Mouse (Mus musculus) stomach, embryonic 15.5 days (tissue): ENCODE measurements around the gene Selenoo. TPM values are rescaled to one million over a fixed set of nuclear protein-coding genes. Genes with fewer than 3 reads are reported as not detected.

Source experiments
- ATAC-seq: fragments of 200-750 bp; cut with Nextera tagmentation; 2 replicates; pipeline ENCODE4 v1.8.0; 2017; ENCODE audit warnings: low read depth, moderate number of reproducible peaks, moderate TSS enrichment; ENCODE audit not compliant: insufficient read depth, low FRiP score
- H3K27ac ChIP-seq: fragments of 300-500 bp; sonication (generic); 2 replicates; pipeline ENCODE4 v1.5.1; 2015; ENCODE audit warnings: mild to moderate bottlenecking, inconsistent platforms
- H3K27me3 ChIP-seq: fragments of 300-500 bp; sonication (generic); replicated peaks from 2 replicates; pipeline ENCODE4 v1.6.1; 2015; ENCODE audit warnings: inconsistent platforms
- H3K36me3 ChIP-seq: fragments of 300-500 bp; sonication (generic); 2 replicates; pipeline ENCODE4 v1.6.1; 2015; ENCODE audit warnings: inconsistent platforms
- H3K4me1 ChIP-seq: fragments of 300-500 bp; sonication (generic); 2 replicates; pipeline ENCODE4 v1.6.1; 2015; ENCODE audit warnings: inconsistent platforms
- H3K4me2 ChIP-seq: fragments of 300-500 bp; sonication (generic); 2 replicates; pipeline ENCODE4 v1.6.1; 2015; ENCODE audit warnings: mild to moderate bottlenecking, inconsistent platforms
- H3K4me3 ChIP-seq: fragments of 300-500 bp; sonication (generic); replicated peaks from 2 replicates; pipeline ENCODE4 v1.5.1; 2015; ENCODE audit warnings: inconsistent platforms
- H3K9ac ChIP-seq: fragments of 300-500 bp; sonication (generic); 2 replicates; pipeline ENCODE4 v1.6.1; 2015; ENCODE audit warnings: inconsistent platforms
- H3K9me3 ChIP-seq: fragments of 300-500 bp; sonication (generic); 2 replicates; pipeline ENCODE4 v1.6.1; 2016; ENCODE audit warnings: inconsistent platforms
- WGBS: fragments of 180-500 bp; shearing (Covaris S2); methylation state at CpG from one replicate; pipeline ENCODE4 v1.1.7; 2015; 5-methylcytosine and 5-hydroxymethylcytosine counted together
- polyA plus RNA-seq: library from polyadenylated mRNA; unstranded; fragments of >200 nt; fragmentation: Nextera tagmentation; extraction: Ambion mirVana; gene quantifications from 2 replicates; pipeline ENCODE4 v1.2.1, GENCODE M21; 2015

Selenoo gene
- polyA plus RNA-seq: 17.9 and 19.7 TPM in 2 replicates

GRCm38 (mm10) chr15:89088607-89089247 lies at the start of gene Selenoo:
Gene Selenoo (plus strand): TSS chr15:89089084.
- Histone ChIP-seq H3K36me3 (peaks cover 39% of the 10 kb centered on the region), H3K27me3 (no peaks in the 10 kb centered on the region), H3K9ac (peak within 1 kb of the TSS; percentile 93), H3K27ac (peak within 1 kb of the TSS; percentile 82), H3K4me1 (peaks cover 15% of the 10 kb centered on the region), H3K4me3 (peak within 1 kb of the TSS; percentile 90), H3K9me3 (no peaks in the 10 kb centered on the region), H3K4me2 (peak within 1 kb of the TSS; percentile 98)
- whole genome bisulfite sequencing: under 1% methylated on average over 38 of the region's 38 CpGs
- peak; percentile 96 for ATAC-seq

GRCm38 (mm10) chr15:89044381-89044780 lies 44.5 kb upstream of the Selenoo start:
- H3K4me1 ChIP-seq: no peaks in the 10 kb centered on the region
- H3K36me3 ChIP-seq: no peaks in the 10 kb centered on the region
- H3K9me3 ChIP-seq: no peaks in the 10 kb centered on the region
- H3K27ac ChIP-seq: no peak overlapping the region
- H3K9ac ChIP-seq: no peak overlapping the region
- no peaks in the 10 kb centered on the region for H3K27me3 ChIP-seq
- H3K4me2 ChIP-seq: no peak overlapping the region
- no peak overlapping the region for H3K4me3 ChIP-seq
- no peak for ATAC-seq
- WGBS: 68% methylated on average over 5 of the region's 5 CpGs

- Histone ChIP-seq H3K27ac (no peak overlapping the region), H3K27me3 (no peaks in the 10 kb centered on the region), H3K4me2 (no peak overlapping the region), H3K9ac (no peak overlapping the region), H3K4me3 (no peak overlapping the region), H3K4me1 (no peaks in the 10 kb centered on the region), H3K36me3 (no peaks in the 10 kb centered on the region), H3K9me3 (no peaks in the 10 kb centered on the region)
- no peak for ATAC-seq
- WGBS: 72% methylated on average over 4 of the region's 4 CpGs
Observed at GRCm38 (mm10) chr15:89046356-89046755, 42.5 kb upstream of the Selenoo start.

DNA sequence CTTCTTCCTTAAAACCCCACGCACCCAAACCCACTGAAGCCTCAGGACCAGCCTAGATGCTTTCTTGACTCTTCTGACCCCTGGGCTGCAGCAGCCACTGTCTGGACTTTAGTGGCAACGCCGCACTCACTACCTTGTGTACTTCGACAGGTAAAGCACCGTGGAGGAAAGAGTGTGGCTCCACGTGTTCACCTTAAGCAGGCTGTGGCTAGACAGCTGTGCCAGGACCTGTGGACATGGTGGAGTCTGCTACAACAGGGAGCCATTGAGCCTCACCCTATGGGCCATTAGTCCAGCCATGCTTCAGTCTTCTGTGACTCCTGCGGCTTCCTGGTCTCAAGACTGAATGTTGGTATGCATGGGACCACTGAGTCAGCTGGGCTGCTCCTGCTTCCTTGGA lies 34.2 kb upstream of the Selenoo start:
- Histone ChIP-seq H3K36me3 (no peaks in the 10 kb centered on the region), H3K9me3 (no peaks in the 10 kb centered on the region)
- WGBS: 89% methylated on average over 7 of the region's 7 CpGs

DNA sequence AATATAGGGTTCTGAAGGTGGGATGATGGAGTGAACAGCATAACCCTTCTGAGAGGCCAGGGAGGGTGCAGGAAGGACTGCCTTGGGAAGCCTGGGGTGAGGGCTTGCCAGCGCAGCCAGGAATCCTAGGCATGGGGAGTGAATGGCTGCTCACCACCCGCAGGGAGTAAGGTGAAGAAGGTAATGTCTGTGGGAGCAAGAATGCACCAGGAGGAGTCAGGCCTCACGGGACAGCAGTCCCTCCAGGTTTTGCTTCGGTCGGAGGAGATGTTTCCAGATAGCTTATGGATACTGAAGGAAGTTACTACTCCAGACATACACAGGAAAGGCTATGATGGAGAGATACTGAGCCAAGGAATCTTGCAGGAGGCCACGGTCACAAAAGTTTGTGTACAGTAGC lies 30.1 kb upstream of the Selenoo start:
- Histone ChIP-seq H3K4me3 (peak overlapping the region; percentile 54), H3K4me1 (peaks cover 3% of the 10 kb centered on the region; the same call in 1 of the 2 replicates), H3K4me2 (no peak overlapping the region), H3K27me3 (peaks cover 35% of the 10 kb centered on the region), H3K36me3 (no peaks in the 10 kb centered on the region), H3K9me3 (no peaks in the 10 kb centered on the region), H3K27ac (no peak overlapping the region), H3K9ac (no peak overlapping the region)
- ATAC-seq: no peak
- 26% methylated on average over 6 of the region's 6 CpGs for WGBS

More for the DNA sequence above, 34.2 kb upstream of the Selenoo start:
- Histone ChIP-seq H3K9ac (peak overlapping the region; percentile 2; the same call in 1 of the 2 replicates), H3K4me1 (no peaks in the 10 kb centered on the region), H3K27ac (no peak overlapping the region), H3K27me3 (peaks cover 18% of the 10 kb centered on the region), H3K4me3 (no peak overlapping the region), H3K4me2 (no peak overlapping the region)
- ATAC-seq: no peak

DNA sequence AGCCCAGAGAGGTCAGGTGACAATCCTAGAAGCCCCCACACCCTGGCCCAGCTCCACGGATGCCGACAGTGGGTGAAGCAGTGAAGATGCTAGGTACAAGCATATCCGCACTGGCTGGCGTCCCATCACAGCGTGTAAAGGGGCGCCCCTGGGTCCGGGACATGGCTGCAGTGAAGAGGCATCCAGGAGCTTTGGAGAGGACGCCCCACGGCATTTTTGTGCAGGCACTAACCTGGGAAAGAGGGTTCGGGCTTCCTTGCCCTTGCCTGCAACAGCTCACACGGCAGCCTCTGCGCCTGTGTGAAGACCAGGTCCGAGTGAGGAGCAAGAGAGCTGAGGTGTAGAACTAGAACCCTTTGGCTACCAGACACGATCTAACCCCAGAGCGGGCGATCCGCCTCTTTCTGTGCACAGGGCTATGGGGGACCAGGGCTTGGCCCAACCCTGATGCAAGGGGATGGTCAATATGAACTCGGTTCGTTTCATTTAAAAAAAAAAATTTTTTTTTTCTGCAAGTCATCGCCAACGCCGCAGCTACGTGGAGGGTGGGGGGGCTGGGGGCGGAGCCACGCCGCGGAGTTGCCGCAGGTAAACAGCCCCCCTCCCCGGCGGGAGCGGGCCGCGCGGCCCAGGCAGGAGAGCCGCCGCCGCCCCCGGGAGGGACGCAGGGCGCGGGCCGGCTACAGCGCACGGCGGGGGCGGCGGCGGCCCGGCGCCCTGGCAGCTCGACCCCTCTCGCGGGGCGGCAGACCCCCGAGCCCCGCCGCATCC lies 29.5 kb upstream of the Selenoo start, which contains the start of gene Panx2:
TSS of gene Panx2 (plus strand) at position 574 of the 771 bp plus-strand sequence.
- Histone ChIP-seq H3K4me1 (peaks cover 3% of the 10 kb centered on the region; the same call in 1 of the 2 replicates), H3K4me2 (peak within 1 kb of the TSS; percentile 98), H3K27ac (no peak within 1 kb of the TSS), H3K9ac (peak within 1 kb of the TSS; percentile 16; the same call in 1 of the 2 replicates), H3K9me3 (no peaks in the 10 kb centered on the region), H3K36me3 (no peaks in the 10 kb centered on the region), H3K27me3 (peaks cover 35% of the 10 kb centered on the region), H3K4me3 (peak within 1 kb of the TSS; percentile 54)
- peak; percentile 28; the same call in 1 of the 2 replicates for ATAC-seq
- 2% methylated on average over 37 of the region's 57 CpGs for WGBS

DNA sequence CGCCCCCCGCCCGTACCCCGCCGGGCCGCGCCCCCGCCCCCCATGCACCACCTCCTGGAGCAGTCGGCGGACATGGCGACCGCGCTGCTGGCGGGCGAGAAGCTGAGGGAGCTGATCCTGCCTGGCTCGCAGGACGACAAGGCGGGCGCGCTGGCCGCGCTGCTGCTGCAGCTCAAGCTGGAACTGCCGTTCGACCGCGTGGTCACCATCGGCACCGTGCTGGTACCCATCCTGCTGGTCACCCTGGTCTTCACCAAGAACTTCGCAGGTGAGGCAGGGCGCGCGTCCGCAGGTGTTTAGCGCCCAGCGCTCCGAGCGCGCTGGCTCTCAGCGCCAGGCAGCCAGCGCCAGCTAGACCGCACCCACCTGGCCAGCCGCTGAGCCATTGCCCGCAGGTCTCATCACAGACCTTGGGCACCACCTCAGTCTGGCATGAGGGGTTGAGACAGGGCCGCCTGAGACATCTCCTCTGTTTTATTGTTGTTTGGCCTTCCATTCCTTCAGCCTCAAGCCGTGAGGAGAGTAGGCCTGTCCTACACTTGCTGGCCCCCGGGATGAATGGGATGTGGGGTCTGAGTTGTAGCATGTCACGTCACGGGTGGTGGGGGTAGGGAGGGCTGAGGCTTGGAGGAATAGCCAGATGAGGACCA lies 28.7 kb upstream of the Selenoo start:
- Histone ChIP-seq H3K27me3 (peaks cover 35% of the 10 kb centered on the region), H3K4me3 (peak overlapping the region; percentile 54), H3K9ac (0 out of 2 replicates have a peak overlapping the region, but pooled peaks have one; percentile 16), H3K9me3 (no peaks in the 10 kb centered on the region), H3K4me2 (peak overlapping the region; percentile 98), H3K36me3 (no peaks in the 10 kb centered on the region), H3K4me1 (peaks cover 3% of the 10 kb centered on the region; the same call in 1 of the 2 replicates), H3K27ac (no peak overlapping the region)
- ATAC-seq: peak; percentile 28; the same call in 1 of the 2 replicates
- WGBS: 3% methylated on average over 43 of the region's 48 CpGs

GRCm38 (mm10) chr15:89060811-89061460 lies 27.9 kb upstream of the Selenoo start:
- Histone ChIP-seq H3K4me2 (no peak overlapping the region), H3K27me3 (peaks cover 38% of the 10 kb centered on the region), H3K9me3 (no peaks in the 10 kb centered on the region), H3K4me1 (peaks cover 3% of the 10 kb centered on the region; the same call in 1 of the 2 replicates), H3K27ac (no peak overlapping the region), H3K9ac (no peak overlapping the region), H3K36me3 (no peaks in the 10 kb centered on the region), H3K4me3 (no peak overlapping the region; the same call in 1 of the 2 replicates)
- WGBS: 83% methylated on average over 12 of the region's 12 CpGs
- no peak for ATAC-seq

DNA sequence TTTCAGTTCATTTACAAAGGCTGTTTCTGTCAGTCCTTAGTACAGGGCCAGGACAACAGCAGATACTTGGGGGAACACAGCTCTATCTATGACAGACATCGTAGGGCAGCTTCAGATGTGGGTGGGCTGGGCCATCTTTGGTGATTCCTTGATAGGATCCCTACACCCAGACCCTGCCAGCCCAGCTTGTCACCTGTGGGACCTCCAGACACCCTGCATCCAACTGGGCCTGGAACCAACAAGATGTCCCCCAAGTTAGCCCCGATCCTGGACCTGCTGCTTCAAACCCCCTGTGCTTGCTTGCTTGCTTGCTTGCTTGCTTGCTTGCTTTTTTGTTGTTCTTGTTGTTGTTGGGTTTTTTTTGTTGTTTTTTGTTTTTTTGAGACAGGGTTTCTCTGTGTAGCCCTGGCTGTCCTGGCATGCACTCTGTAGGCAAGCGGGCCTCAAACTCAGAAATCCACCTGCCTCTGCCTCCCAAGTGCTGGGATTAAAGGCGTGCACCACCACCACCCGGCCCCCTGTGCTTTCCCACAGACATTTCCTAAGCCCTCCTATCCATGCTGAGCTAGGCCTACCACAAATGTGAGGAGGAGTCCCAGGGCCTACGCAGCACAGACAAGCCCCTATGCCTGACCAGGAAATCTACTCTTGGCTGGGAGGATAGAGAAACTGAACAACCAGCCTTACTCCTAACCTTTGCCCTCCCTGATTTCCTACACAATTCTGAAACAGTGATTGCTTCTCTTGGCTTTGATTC lies 26.9 kb upstream of the Selenoo start:
- H3K4me1 ChIP-seq: peaks cover 3% of the 10 kb centered on the region; the same call in 1 of the 2 replicates
- no peaks in the 10 kb centered on the region for H3K9me3 ChIP-seq
- H3K36me3 ChIP-seq: no peaks in the 10 kb centered on the region
- peaks cover 47% of the 10 kb centered on the region for H3K27me3 ChIP-seq
- no peak overlapping the region for H3K4me3 ChIP-seq
- 84% methylated on average over 6 of the region's 6 CpGs for WGBS
- no peak overlapping the region for H3K27ac ChIP-seq
- ATAC-seq: no peak
- no peak overlapping the region for H3K9ac ChIP-seq
- H3K4me2 ChIP-seq: no peak overlapping the region

DNA sequence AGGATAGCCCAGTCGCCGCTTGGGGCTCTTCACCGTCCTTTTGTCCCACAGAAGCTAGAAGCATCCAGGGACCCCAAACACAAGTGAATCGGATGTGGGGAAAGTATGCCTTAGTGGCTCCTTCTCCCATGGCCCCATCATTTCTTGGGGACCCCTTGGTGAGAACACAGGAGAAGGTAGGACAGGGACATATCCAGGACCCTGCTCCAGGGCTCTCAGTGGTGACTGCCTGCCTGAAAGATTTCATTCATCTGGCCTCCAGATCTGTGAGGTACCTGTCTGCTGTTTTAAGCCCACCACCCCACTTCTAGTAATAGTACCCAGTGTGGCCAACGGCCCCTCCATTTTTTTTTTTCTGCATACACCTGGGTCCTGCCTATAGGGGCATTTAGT lies 26.4 kb upstream of the Selenoo start:
- Histone ChIP-seq H3K4me2 (no peak overlapping the region), H3K27ac (no peak overlapping the region), H3K9me3 (no peaks in the 10 kb centered on the region), H3K9ac (no peak overlapping the region), H3K27me3 (peaks cover 53% of the 10 kb centered on the region), H3K4me1 (peaks cover 3% of the 10 kb centered on the region; the same call in 1 of the 2 replicates), H3K36me3 (no peaks in the 10 kb centered on the region), H3K4me3 (no peak overlapping the region)
- no peak for ATAC-seq
- WGBS: 85% methylated on average over 5 of the region's 5 CpGs

GRCm38 (mm10) chr15:89063001-89063400 lies 25.9 kb upstream of the Selenoo start:
- no peak overlapping the region for H3K9ac ChIP-seq
- H3K4me3 ChIP-seq: no peak overlapping the region
- H3K27ac ChIP-seq: no peak overlapping the region
- no peaks in the 10 kb centered on the region for H3K9me3 ChIP-seq
- H3K4me1 ChIP-seq: peaks cover 5% of the 10 kb centered on the region; the same call in 1 of the 2 replicates
- WGBS: 69% methylated on average over 7 of the region's 7 CpGs
- peaks cover 54% of the 10 kb centered on the region for H3K27me3 ChIP-seq
- ATAC-seq: no peak
- no peak overlapping the region for H3K4me2 ChIP-seq
- no peaks in the 10 kb centered on the region for H3K36me3 ChIP-seq
